Mouse (Mus musculus) layer of hippocampus, postnatal 10 days (tissue): ENCODE data around the gene Tns2. TPM values are rescaled to one million over a fixed set of nuclear protein-coding genes. Genes with fewer than 3 reads are reported as not detected.
A peak's percentile ranks its signal among the peaks of the same experiment; 100 is the strongest.
"Not testable (repeated sequence)": the region's sequence is repeated elsewhere in the genome, so short reads cannot be mapped to it uniquely, and the experiment has no call there.

ENCODE experiments used
- DNase-seq, 2 experiments: peaks; one replicate each; pipeline ENCODE4 v3.0.0; 2021; ENCODE audit warnings: low spot score in 2 of 2
- total RNA-seq, 2 experiments: library from RNA; stranded (reverse); gene quantifications; 2 replicates each; pipeline ENCODE4 v1.2.3; 2021

Tns2 gene
- total RNA-seq, 2 experiments from 2014 or later: 13.4 to 16.8 TPM

- DNase-seq: no peak
Measured at GRCm38 (mm10) chr15:102134709-102135108, 34.5 kb downstream of the Tns2 start.

- DNase-seq: no peak
Measured at GRCm38 (mm10) chr15:102135522-102136128, 35.4 kb downstream of the Tns2 start.

- DNase-seq: peak; percentile 99 to 100
Measured at GRCm38 (mm10) chr15:102136129-102136758, 36.0 kb downstream of the Tns2 start, which contains the start of gene Spryd3. Spryd3 (minus strand) TSS chr15:102136234.

GRCm38 (mm10) chr15:102141120-102141519, 40.9 kb downstream of the Tns2 start:
- no peak for DNase-seq

GRCm38 (mm10) chr15:102142914-102143912, 43.0 kb downstream of the Tns2 start:
- no peak for DNase-seq

- DNase-seq: no peak
Measured at GRCm38 (mm10) chr15:102144274-102144711, 44.1 kb downstream of the Tns2 start, which contains the start of gene Igfbp6. Igfbp6 (plus strand) TSS chr15:102144362.

GRCm38 (mm10) chr15:102144726-102145125, 44.5 kb downstream of the Tns2 start:
- DNase-seq: no peak

- no peak for DNase-seq
Measured at GRCm38 (mm10) chr15:102145330-102145729, 45.1 kb downstream of the Tns2 start.

GRCm38 (mm10) chr15:102146089-102146488, 45.9 kb downstream of the Tns2 start:
- no peak for DNase-seq

GRCm38 (mm10) chr15:102146882-102147281, 46.7 kb downstream of the Tns2 start:
- peak; percentile 42 to 68 for DNase-seq

- DNase-seq: no peak
Measured at GRCm38 (mm10) chr15:102147674-102148402, 47.6 kb downstream of the Tns2 start.

GRCm38 (mm10) chr15:102149561-102149960, 49.3 kb downstream of the Tns2 start:
- no peak for DNase-seq

GRCm38 (mm10) chr15:102150301-102151135, 50.3 kb downstream of the Tns2 start, which contains the start of gene Soat2:
Soat2 (plus strand) TSS chr15:102150526.
- DNase-seq: no peak

GRCm38 (mm10) chr15:102152646-102153045, 52.4 kb downstream of the Tns2 start:
- DNase-seq: no peak

- not testable (repeated sequence) for DNase-seq
Measured at GRCm38 (mm10) chr15:102155006-102155405, 54.8 kb downstream of the Tns2 start.

- DNase-seq: no peak
Measured at GRCm38 (mm10) chr15:102156836-102157235, 56.6 kb downstream of the Tns2 start.

- no peak for DNase-seq
Measured at GRCm38 (mm10) chr15:102160415-102161060, 60.3 kb downstream of the Tns2 start.

- DNase-seq: no peak
Measured at GRCm38 (mm10) chr15:102163900-102164693, 63.9 kb downstream of the Tns2 start.
